Mouse (Mus musculus) small intestine, adult 2 months (tissue): ENCODE measurements around the gene Mthfr. TPM values are rescaled to one million over a fixed set of nuclear protein-coding genes. Genes with fewer than 3 reads are reported as not detected.

Source experiments
- H3K27ac ChIP-seq: fragments of 200-500 bp; 2 replicates; pipeline ENCODE4 v1.5.1; 2012; ENCODE audit warnings: low read depth, low read length, control low read depth, inconsistent platforms; ENCODE audit not compliant: insufficient read depth
- H3K27me3 ChIP-seq: fragments of 200-500 bp; 2 replicates; pipeline ENCODE4 v1.6.1; 2012; ENCODE audit warnings: mild to moderate bottlenecking, moderate library complexity, low read length, inconsistent platforms; ENCODE audit not compliant: control insufficient read depth, insufficient read depth
- H3K36me3 ChIP-seq: fragments of 200-500 bp; 2 replicates; pipeline ENCODE4 v1.6.1; 2012; ENCODE audit warnings: mild to moderate bottlenecking, low read length, control low read depth, inconsistent platforms; ENCODE audit not compliant: control insufficient read depth, insufficient read depth
- H3K4me1 ChIP-seq: fragments of 200-500 bp; 2 replicates; pipeline ENCODE4 v1.6.1; 2012; ENCODE audit warnings: low read length, inconsistent platforms, mixed read lengths; ENCODE audit not compliant: control insufficient read depth, insufficient read depth, insufficient read length
- H3K4me3 ChIP-seq: fragments of 200-500 bp; 2 replicates; pipeline ENCODE4 v1.5.1; 2012; ENCODE audit warnings: low read depth, mild to moderate bottlenecking, control low read depth, inconsistent platforms, low read length, moderate library complexity
- CTCF ChIP-seq: fragments of 200-500 bp; IDR thresholded peaks from 2 replicates; pipeline ENCODE4 v1.5.1; 2012; ENCODE audit warnings: low read depth, mild to moderate bottlenecking, control low read depth, inconsistent platforms, low read length, moderate library complexity, mixed read lengths; ENCODE audit not compliant: insufficient replicate concordance, insufficient read length; ENCODE audit errors: extremely low read depth
- POLR2A ChIP-seq: fragments of 200-500 bp; IDR thresholded peaks from 2 replicates; pipeline ENCODE4 v1.6.1; 2012; ENCODE audit warnings: low read depth, mild to moderate bottlenecking, control low read depth, inconsistent platforms, low read length, moderate library complexity
- WGBS: fragments of 180-500 bp; shearing (Covaris S2); methylation state at CpG from one replicate; pipeline ENCODE4 v1.1.7; 2018; 5-methylcytosine and 5-hydroxymethylcytosine counted together
- polyA plus RNA-seq: library from polyadenylated mRNA; depleted of rRNA; stranded (reverse); fragments of >200 nt; gene quantifications from 2 replicates; pipeline ENCODE4 v1.2.3, GENCODE M21; 2012

Gene Mthfr
- polyA plus RNA-seq, 1 experiment = 8.8 TPM

DNA sequence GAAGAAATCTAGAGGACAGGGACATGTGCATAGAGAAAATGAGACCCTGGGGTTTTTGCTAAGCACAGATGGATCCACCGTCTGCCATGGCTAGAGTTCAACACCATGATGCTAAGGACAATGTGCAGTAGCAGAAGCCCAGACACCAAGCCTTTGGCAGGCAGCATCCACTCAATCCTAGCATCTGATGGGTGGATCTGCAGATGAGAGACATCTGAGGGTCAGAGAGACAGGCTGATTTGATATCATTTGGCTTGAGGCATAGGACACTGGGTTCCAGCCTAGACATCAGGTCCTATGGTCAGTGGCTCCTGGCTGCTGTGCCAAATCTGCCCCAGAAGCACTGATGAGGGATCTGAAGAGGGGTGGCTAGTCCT is 41.7 kb downstream of the Mthfr start:
- no peaks in the 10 kb centered on the region for H3K27me3 ChIP-seq
- H3K4me3 ChIP-seq = no peak overlapping the region
- H3K27ac ChIP-seq = no peak overlapping the region
- peaks cover 13% of the 10 kb centered on the region for H3K36me3 ChIP-seq
- no peak for TF ChIP-seq POLR2A
- no peak for TF ChIP-seq CTCF
- WGBS = 87% methylated on average over 1 of the region's 1 CpGs
- H3K4me1 ChIP-seq = peaks cover 12% of the 10 kb centered on the region; the same call in 1 of the 2 replicates

- WGBS = 92% methylated on average over 9 of the region's 10 CpGs
- H3K4me1 ChIP-seq = peaks cover 12% of the 10 kb centered on the region; the same call in 1 of the 2 replicates
- no peak overlapping the region for H3K4me3 ChIP-seq
- no peaks in the 10 kb centered on the region for H3K27me3 ChIP-seq
- H3K36me3 ChIP-seq = peaks cover 13% of the 10 kb centered on the region
- TF ChIP-seq CTCF (no peak), POLR2A (no peak)
- no peak overlapping the region for H3K27ac ChIP-seq
Observed at GRCm38 (mm10) chr4:148081201-148081600, 42.3 kb downstream of the Mthfr start.

DNA sequence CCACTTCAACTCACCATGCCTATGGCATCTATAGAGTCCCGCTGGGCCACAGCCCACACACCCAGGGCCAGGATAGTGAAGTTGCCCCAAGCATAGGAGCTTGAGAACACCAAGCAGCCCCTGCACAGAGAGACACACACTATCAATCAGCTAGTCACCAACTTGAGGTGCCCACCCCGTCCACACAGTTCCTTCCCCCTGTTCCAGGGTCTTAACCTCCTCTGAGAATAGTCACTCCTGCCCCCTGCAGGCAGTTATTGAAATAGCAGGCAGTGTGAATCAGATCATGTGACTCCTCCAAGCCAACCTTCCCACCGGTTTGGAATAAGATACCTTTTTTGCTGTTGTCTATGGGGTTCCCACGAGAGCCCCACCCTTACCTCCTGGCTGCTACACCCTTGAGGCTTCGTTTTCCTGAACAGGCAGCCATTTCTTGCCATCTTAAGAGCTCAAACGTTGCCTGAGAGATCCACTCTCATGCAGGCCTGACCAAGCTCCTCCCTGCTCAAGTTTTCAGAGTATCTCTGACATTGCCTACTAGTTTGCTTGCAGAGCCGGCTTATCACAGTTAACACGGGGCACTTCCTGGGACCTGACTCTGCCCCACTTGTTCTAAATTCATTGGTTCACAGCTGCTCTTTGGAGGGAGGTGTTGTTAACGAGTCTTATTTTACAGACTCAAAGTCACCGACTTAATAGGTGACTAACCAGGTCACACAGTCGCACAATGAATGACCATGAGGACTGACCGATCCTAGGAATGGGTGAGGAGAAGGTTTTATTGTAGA is 43.6 kb downstream of the Mthfr start:
- H3K36me3 ChIP-seq = peaks cover 13% of the 10 kb centered on the region
- peaks cover 12% of the 10 kb centered on the region; the same call in 1 of the 2 replicates for H3K4me1 ChIP-seq
- no peaks in the 10 kb centered on the region for H3K27me3 ChIP-seq
- H3K4me3 ChIP-seq = no peak overlapping the region
- WGBS = 57% methylated on average over 12 of the region's 12 CpGs
- H3K27ac ChIP-seq = no peak overlapping the region
- peak; percentile 51; the same call in 1 of the 2 replicates for TF ChIP-seq CTCF
- TF ChIP-seq POLR2A = no peak

DNA sequence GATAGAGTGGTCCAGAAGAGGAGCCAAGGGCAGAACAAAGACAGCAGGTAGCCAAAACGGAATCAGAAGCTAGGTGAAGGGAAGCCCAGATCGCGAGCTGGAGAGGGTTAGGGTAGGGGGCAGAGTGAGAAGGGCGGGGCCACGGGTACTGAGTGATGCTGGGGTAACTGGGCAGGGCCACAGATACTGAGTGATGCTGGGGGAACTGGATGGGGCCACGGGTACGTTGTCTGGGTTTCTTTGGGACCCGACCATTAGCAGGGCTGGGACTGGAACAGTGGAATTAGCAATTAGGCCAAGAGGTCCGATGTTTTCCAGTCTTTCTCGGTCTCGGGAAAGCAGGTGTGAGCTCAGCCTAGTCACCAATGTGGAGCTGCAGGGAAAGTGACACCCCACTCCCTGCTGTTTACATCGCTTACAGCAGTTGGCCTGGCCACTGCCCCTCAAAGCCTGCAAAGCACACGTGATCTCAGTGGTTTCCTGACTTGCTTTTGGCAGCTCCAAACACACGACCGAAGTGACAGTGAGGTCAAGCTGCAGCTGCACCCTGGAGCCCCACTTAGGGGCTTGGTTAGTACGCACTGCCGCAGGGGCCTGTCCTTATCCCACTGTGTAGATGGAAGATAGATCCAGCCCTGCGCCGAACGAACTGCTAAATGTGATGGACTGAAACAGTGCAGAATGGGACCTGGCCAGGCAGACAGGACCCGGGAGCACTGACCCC is 44.5 kb downstream of the Mthfr start:
- Histone ChIP-seq H3K4me1 (peaks cover 14% of the 10 kb centered on the region), H3K4me3 (no peak overlapping the region), H3K27ac (peak overlapping the region; percentile 24; the same call in 1 of the 2 replicates), H3K36me3 (peaks cover 13% of the 10 kb centered on the region), H3K27me3 (no peaks in the 10 kb centered on the region)
- TF ChIP-seq POLR2A (peak; percentile 20; the same call in 1 of the 2 replicates), CTCF (no peak)
- WGBS = 71% methylated on average over 21 of the region's 21 CpGs

DNA sequence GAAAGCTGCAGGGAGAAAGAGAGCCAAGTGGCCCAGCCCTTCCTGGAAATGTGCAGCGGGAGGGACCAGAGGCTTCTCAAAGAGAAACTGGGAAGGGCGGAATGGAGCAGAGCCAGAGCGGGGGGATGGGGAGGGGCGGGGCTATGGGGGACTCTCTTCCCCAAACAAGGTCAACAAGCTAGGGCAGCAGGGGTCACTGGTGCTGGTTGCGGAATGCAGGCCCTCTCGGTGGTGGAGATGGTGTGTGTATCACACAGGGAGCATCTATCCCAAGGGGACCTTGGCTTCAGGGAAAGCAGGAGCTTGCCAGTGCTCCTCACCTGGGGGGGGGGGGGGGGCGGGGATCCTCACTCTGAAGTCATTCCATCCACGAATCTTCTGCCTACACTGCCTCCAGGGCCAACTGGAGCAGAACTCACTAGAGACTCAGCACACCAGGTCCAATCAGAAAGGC is 45.4 kb downstream of the Mthfr start:
- H3K4me3 ChIP-seq = no peak overlapping the region
- peaks cover 13% of the 10 kb centered on the region for H3K36me3 ChIP-seq
- TF ChIP-seq CTCF = no peak
- no peak for TF ChIP-seq POLR2A
- no peak overlapping the region for H3K27ac ChIP-seq
- WGBS = 42% methylated on average over 8 of the region's 8 CpGs
- H3K4me1 ChIP-seq = peaks cover 14% of the 10 kb centered on the region
- H3K27me3 ChIP-seq = no peaks in the 10 kb centered on the region

DNA sequence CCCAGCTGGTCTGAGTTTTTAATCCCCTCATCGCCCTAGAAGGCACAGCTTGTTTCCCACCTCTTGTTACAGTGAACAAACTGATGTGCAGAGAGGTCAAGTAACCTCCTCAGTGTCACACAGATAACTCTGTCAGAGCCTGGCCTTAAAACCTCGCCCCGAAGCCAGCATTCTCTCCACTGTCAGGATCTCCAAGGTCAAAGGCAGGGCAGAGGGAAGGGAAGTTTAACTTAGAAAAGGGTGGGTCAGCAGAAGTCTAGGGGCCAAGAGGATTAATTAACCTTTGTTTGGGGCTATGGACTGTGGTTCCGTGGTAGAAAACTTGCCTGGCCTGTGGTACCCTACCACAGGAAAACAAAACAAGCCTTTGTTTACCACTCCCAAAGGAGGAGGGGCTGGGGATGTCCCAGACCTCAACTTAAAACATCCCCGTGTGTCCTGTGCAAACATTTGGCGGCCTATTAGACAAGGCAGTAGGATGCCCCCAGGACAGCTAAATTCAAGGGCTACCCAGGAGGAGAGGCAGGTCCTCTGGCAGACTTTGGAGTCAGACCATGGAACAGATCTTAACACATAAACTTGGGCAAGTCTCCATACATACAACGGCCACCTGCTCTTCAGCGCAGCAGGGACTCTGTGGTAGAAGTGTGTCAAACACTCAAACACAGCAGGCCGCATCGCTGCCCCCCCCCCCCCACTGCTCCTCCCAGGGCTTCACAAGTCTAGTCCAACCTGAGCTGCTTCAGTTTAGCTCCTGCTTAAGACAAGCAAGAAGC is 46.4 kb downstream of the Mthfr start:
- Histone ChIP-seq H3K4me1 (peaks cover 14% of the 10 kb centered on the region), H3K4me3 (no peak overlapping the region), H3K27me3 (no peaks in the 10 kb centered on the region), H3K36me3 (peaks cover 7% of the 10 kb centered on the region), H3K27ac (no peak overlapping the region; the same call in 1 of the 2 replicates)
- WGBS = 58% methylated on average over 10 of the region's 10 CpGs
- TF ChIP-seq POLR2A (no peak), CTCF (no peak)
